Mouse (Mus musculus): ENCODE measurements around the gene Tmc6. TPM values are rescaled to one million over a fixed set of nuclear protein-coding genes. Genes with fewer than 3 reads are reported as not detected.
"Not testable (repeated sequence)": the region's sequence is repeated elsewhere in the genome, so short reads cannot be mapped to it uniquely, and the experiment has no call there.

Gene Tmc6
- polyA plus RNA-seq, 1 experiment, result 13.7 TPM

GRCm38 (mm10) chr11:117794035-117794551, 12.1 kb upstream of the Tmc6 start:
- no peak for DNase-seq
- Histone ChIP-seq H3K27me3 (ENCODE audit: control insufficient read depth, insufficient read depth, low read length) (no peaks in the 10 kb centered on the region; the same call in 1 of the 2 replicates), H3K4me3 (replicated peaks; ENCODE audit: insufficient read depth, low read depth, low read length) (no peak overlapping the region), H3K4me1 (ENCODE audit: control insufficient read depth, insufficient read depth, low read length) (no peaks in the 10 kb centered on the region), H3K27ac (ENCODE audit: insufficient read depth, low read length) (no peak overlapping the region)
- TF ChIP-seq POLR2A (IDR thresholded peaks at IDR 0.05; ENCODE audit: borderline replicate concordance, insufficient read depth, low read length) (no peak), CTCF (IDR thresholded peaks at IDR 0.05; ENCODE audit: borderline replicate concordance, insufficient read depth, low read depth, low read length) (no peak)
- WGBS, result 78% methylated on average over 4 of the region's 4 CpGs

GRCm38 (mm10) chr11:117792281-117792888, 10.4 kb upstream of the Tmc6 start:
- Histone ChIP-seq H3K27me3 (ENCODE audit: control insufficient read depth, insufficient read depth, low read length) (no peaks in the 10 kb centered on the region), H3K4me1 (ENCODE audit: control insufficient read depth, insufficient read depth, low read length) (no peaks in the 10 kb centered on the region), H3K4me3 (replicated peaks; ENCODE audit: insufficient read depth, low read depth, low read length) (no peak overlapping the region), H3K27ac (ENCODE audit: insufficient read depth, low read length) (no peak overlapping the region)
- no peak for DNase-seq
- TF ChIP-seq CTCF (IDR thresholded peaks at IDR 0.05; ENCODE audit: borderline replicate concordance, insufficient read depth, low read depth, low read length), result no peak
- no peak for TF ChIP-seq POLR2A (IDR thresholded peaks at IDR 0.05; ENCODE audit: borderline replicate concordance, insufficient read depth, low read length)
- 22% methylated on average over 22 of the region's 22 CpGs for WGBS

- Histone ChIP-seq H3K27ac (ENCODE audit: insufficient read depth, low read length) (no peak overlapping the region), H3K4me3 (replicated peaks; ENCODE audit: insufficient read depth, low read depth, low read length) (no peak overlapping the region), H3K27me3 (ENCODE audit: control insufficient read depth, insufficient read depth, low read length) (no peaks in the 10 kb centered on the region), H3K4me1 (ENCODE audit: control insufficient read depth, insufficient read depth, low read length) (no peaks in the 10 kb centered on the region)
- TF ChIP-seq POLR2A (IDR thresholded peaks at IDR 0.05; ENCODE audit: borderline replicate concordance, insufficient read depth, low read length) (no peak), CTCF (IDR thresholded peaks at IDR 0.05; ENCODE audit: borderline replicate concordance, insufficient read depth, low read depth, low read length) (no peak)
- no peak for DNase-seq
- 91% methylated on average over 9 of the region's 9 CpGs for WGBS
Measured at GRCm38 (mm10) chr11:117791441-117791761, 9.4 kb upstream of the Tmc6 start.

- Histone ChIP-seq H3K4me3 (replicated peaks; ENCODE audit: insufficient read depth, low read depth, low read length) (no peak overlapping the region), H3K27ac (ENCODE audit: insufficient read depth, low read length) (no peak overlapping the region), H3K4me1 (ENCODE audit: control insufficient read depth, insufficient read depth, low read length) (no peaks in the 10 kb centered on the region), H3K27me3 (ENCODE audit: control insufficient read depth, insufficient read depth, low read length) (no peaks in the 10 kb centered on the region)
- WGBS, result 55% methylated on average over 23 of the region's 23 CpGs
- no peak for TF ChIP-seq POLR2A (IDR thresholded peaks at IDR 0.05; ENCODE audit: borderline replicate concordance, insufficient read depth, low read length)
- no peak for DNase-seq
Measured at GRCm38 (mm10) chr11:117790703-117791440, 8.9 kb upstream of the Tmc6 start.

- H3K4me3 ChIP-seq (replicated peaks; ENCODE audit: insufficient read depth, low read depth, low read length), result no peak overlapping the region
- whole genome bisulfite sequencing, result 8% methylated on average over 14 of the region's 14 CpGs
- no peak for TF ChIP-seq POLR2A (IDR thresholded peaks at IDR 0.05; ENCODE audit: borderline replicate concordance, insufficient read depth, low read length)
- TF ChIP-seq CTCF (IDR thresholded peaks at IDR 0.05; ENCODE audit: borderline replicate concordance, insufficient read depth, low read depth, low read length), result peak; percentile 69
- peak in 1 of 2 experiments; percentile 54 for DNase-seq
- no peak overlapping the region for H3K27ac ChIP-seq (ENCODE audit: insufficient read depth, low read length)
- H3K4me1 ChIP-seq (ENCODE audit: control insufficient read depth, insufficient read depth, low read length), result no peaks in the 10 kb centered on the region
- no peaks in the 10 kb centered on the region for H3K27me3 ChIP-seq (ENCODE audit: control insufficient read depth, insufficient read depth, low read length)
Measured at GRCm38 (mm10) chr11:117790286-117790685, 8.3 kb upstream of the Tmc6 start.

GRCm38 (mm10) chr11:117788481-117788880, 6.5 kb upstream of the Tmc6 start:
- H3K27me3 ChIP-seq (ENCODE audit: control insufficient read depth, insufficient read depth, low read length); H3K4me3 ChIP-seq (replicated peaks; ENCODE audit: insufficient read depth, low read depth, low read length); H3K27ac ChIP-seq (ENCODE audit: insufficient read depth, low read length); H3K4me1 ChIP-seq (ENCODE audit: control insufficient read depth, insufficient read depth, low read length); DNase-seq: not testable (repeated sequence)
- WGBS, result 81% methylated on average over 7 of the region's 7 CpGs

GRCm38 (mm10) chr11:117786294-117786693, 4.3 kb upstream of the Tmc6 start:
- peak; percentile 65 to 67 for DNase-seq
- 0 out of 2 replicates have a peak, but pooled peaks cover 3% of the 10 kb centered on the region for H3K27me3 ChIP-seq (ENCODE audit: control insufficient read depth, insufficient read depth, low read length)
- no peak overlapping the region for H3K27ac ChIP-seq (ENCODE audit: insufficient read depth, low read length)
- TF ChIP-seq CTCF (IDR thresholded peaks at IDR 0.05; ENCODE audit: borderline replicate concordance, insufficient read depth, low read depth, low read length), result peak; percentile 83
- no peak for TF ChIP-seq POLR2A (IDR thresholded peaks at IDR 0.05; ENCODE audit: borderline replicate concordance, insufficient read depth, low read length)
- H3K4me3 ChIP-seq (replicated peaks; ENCODE audit: insufficient read depth, low read depth, low read length), result no peak overlapping the region
- H3K4me1 ChIP-seq (ENCODE audit: control insufficient read depth, insufficient read depth, low read length), result 0 out of 2 replicates have a peak, but pooled peaks cover 2% of the 10 kb centered on the region
- WGBS, result 17% methylated on average over 10 of the region's 10 CpGs

- Histone ChIP-seq H3K27me3 (ENCODE audit: control insufficient read depth, insufficient read depth, low read length) (peaks cover 5% of the 10 kb centered on the region; the same call in 1 of the 2 replicates), H3K4me3 (replicated peaks; ENCODE audit: insufficient read depth, low read depth, low read length) (no peak overlapping the region), H3K27ac (ENCODE audit: insufficient read depth, low read length) (no peak overlapping the region), H3K4me1 (ENCODE audit: control insufficient read depth, insufficient read depth, low read length) (peaks cover 5% of the 10 kb centered on the region; the same call in 1 of the 2 replicates)
- TF ChIP-seq CTCF (IDR thresholded peaks at IDR 0.05; ENCODE audit: borderline replicate concordance, insufficient read depth, low read depth, low read length) (no peak), POLR2A (IDR thresholded peaks at IDR 0.05; ENCODE audit: borderline replicate concordance, insufficient read depth, low read length) (no peak)
- 63% methylated on average over 10 of the region's 10 CpGs for WGBS
- DNase-seq, result no peak
Measured at GRCm38 (mm10) chr11:117783683-117784309, 1.8 kb upstream of the Tmc6 start.
